Mouse (Mus musculus) heart, postnatal 4 days (tissue): ENCODE data around the gene 6030458C11Rik. TPM values are rescaled to one million over a fixed set of nuclear protein-coding genes. Genes with fewer than 3 reads are reported as not detected.
A peak's percentile ranks its signal among the peaks of the same experiment; 100 is the strongest.

ENCODE experiments used
- DNase-seq: peaks from one replicate; pipeline ENCODE4 v3.0.0; 2021
- microRNA-seq, 2 experiments: library from miRNA; unstranded; fragments of <30 nt; microRNA quantifications; one replicate each; pipeline ENCODE4 v1.2.0; 2021 to 2022
- total RNA-seq, 2 experiments: library from RNA; stranded (reverse); gene quantifications; 2 replicates each; pipeline ENCODE4 v1.2.3; 2021

The 6030458C11Rik gene
- total RNA-seq, 2 experiments from 2014 or later, result 15.2 to 17.0 TPM

DNA sequence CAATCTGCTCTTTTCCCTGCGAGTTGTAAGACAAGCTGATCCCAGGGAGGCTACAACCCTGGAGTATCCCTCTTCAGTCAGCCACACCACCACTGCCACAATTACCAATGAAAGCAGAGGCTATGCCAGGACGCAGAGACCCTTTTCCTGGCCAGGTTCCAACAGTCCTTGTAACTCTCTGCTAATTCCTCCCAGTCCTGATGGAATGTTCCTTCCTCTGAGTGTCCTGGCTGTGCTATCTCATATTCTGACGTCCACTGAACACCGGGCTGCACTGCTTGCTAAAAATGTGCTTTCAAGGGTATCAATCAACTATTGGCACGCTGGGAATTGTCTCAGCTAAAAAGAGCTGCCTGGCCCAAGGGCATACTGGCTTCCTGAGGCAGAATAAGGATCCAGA lies 66.0 kb downstream of the 6030458C11Rik start:
- DNase-seq, result peak; percentile 88

Small RNAs within 50 kb of the gene (microRNA-seq; reads per million reads assigned to microRNA genes)
- 0 reads per million in 2 experiments for gene Gm47288

Other genes starting within 250 kb of the 6030458C11Rik start
- 100 to 1,000 TPM; 178 to 205 TPM for gene Pdzd2, start 84.7 kb downstream of the 6030458C11Rik start, total RNA-seq
- 10 to 100 TPM; 32.5 to 35.4 TPM for gene Drosha, start 166 bp upstream of the 6030458C11Rik start, total RNA-seq